Comparison of ENCODE assay signal across 10 mouse cellular contexts in the genomic region with DNA sequence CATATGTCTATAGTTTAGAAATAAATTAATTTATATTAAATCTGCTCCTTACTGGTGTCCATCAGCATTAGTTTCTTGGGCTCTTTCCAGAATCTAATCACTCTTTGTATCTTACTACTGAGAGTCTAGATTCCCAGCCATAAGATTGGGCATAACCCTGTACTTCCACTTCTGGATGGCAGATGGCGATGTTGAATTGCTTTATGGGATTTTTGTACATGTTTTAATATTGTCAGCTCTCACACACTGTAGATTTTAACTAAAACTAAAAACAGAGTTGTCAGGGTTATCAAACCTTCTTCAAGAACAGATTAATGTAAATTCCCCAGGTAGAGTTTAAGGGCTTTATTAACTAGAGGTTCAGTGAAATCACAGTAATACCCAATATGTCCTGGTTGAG.
DNase-seq lines count a peak whose midpoint lies in the region; ATAC-seq and TF ChIP-seq lines count a peak whose summit lies in the region.
"Had no signal": no experiment of that assay in that cellular context is flagged by ENCODE, and none has a peak within 500 bp of the region (broad histone marks: within the 10 kb centered on the region; RNA-seq: fewer than 3 reads in every experiment).

No protein-coding gene starts in this region.

- H3K9me3 ChIP-seq in heart, embryonic 11.5 days (replicated peaks; ENCODE audit: control insufficient read depth, low read length), result no peaks in the 10 kb centered on the region; the same call in 1 of the 2 replicates
- H3K9me3 ChIP-seq in liver, postnatal 0 days (ENCODE audit: low read length), result no peaks in the 10 kb centered on the region
- H3K9me3 ChIP-seq in liver, embryonic 12.5 days (replicated peaks), result no peaks in the 10 kb centered on the region
- H3K9me3 ChIP-seq: heart, embryonic 15.5 days had no signal

- no peaks in the 10 kb centered on the region for H3K36me3 ChIP-seq in heart, embryonic 11.5 days (ENCODE audit: control insufficient read depth, insufficient read depth, low read length)
- no peaks in the 10 kb centered on the region for H3K36me3 ChIP-seq in liver, postnatal 0 days (replicated peaks; ENCODE audit: insufficient read depth, low read length)
- H3K36me3 ChIP-seq in liver, embryonic 12.5 days, result no peaks in the 10 kb centered on the region
- H3K36me3 ChIP-seq: heart, embryonic 15.5 days had no signal

- TF ChIP-seq POLR2A in brain, embryonic 14.5 days (IDR thresholded peaks at IDR 0.05; ENCODE audit: borderline replicate concordance, extremely low read depth, insufficient read depth, insufficient read length, poor library complexity, severe bottlenecking), result no peak

- no peak for ATAC-seq in heart, embryonic 11.5 days (replicated peaks; ENCODE audit: insufficient number of reproducible peaks, low FRiP score, low TSS enrichment)
- ATAC-seq in liver, postnatal 0 days, result no peak
- ATAC-seq in liver, embryonic 12.5 days, result no peak

- H3K9ac ChIP-seq in heart, embryonic 11.5 days (ENCODE audit: low read depth, low read length), result no peak overlapping the region
- H3K9ac ChIP-seq in liver, postnatal 0 days (replicated peaks), result no peak overlapping the region
- no peak overlapping the region for H3K9ac ChIP-seq in liver, embryonic 12.5 days
- H3K9ac ChIP-seq: heart, embryonic 15.5 days had no signal

- no peak overlapping the region for H3K4me2 ChIP-seq in heart, embryonic 11.5 days
- no peak overlapping the region for H3K4me2 ChIP-seq in liver, postnatal 0 days (ENCODE audit: low read depth, low read length)
- no peak overlapping the region for H3K4me2 ChIP-seq in liver, embryonic 12.5 days
- H3K4me2 ChIP-seq: heart, embryonic 15.5 days had no signal

- no peak overlapping the region for H3K27ac ChIP-seq in heart, embryonic 11.5 days (ENCODE audit: low read depth, low read length)
- H3K27ac ChIP-seq in liver, postnatal 0 days (ENCODE audit: low read depth), result no peak overlapping the region
- H3K27ac ChIP-seq in liver, embryonic 12.5 days, result no peak overlapping the region
- H3K27ac ChIP-seq: heart, embryonic 15.5 days had no signal

- peak; percentile 28; the same call in 1 of the 2 replicates for TF ChIP-seq CTCF in liver, postnatal 0 days (IDR thresholded peaks at IDR 0.05; ENCODE audit: low read depth)
- peak; percentile 38; the same call in 1 of the 2 replicates for TF ChIP-seq CTCF in brain, embryonic 14.5 days (IDR thresholded peaks at IDR 0.05; ENCODE audit: borderline replicate concordance, extremely low read depth, insufficient read depth, insufficient read length)

- no peak overlapping the region for H3K4me3 ChIP-seq in heart, embryonic 11.5 days (ENCODE audit: low read depth, low read length)
- H3K4me3 ChIP-seq in liver, postnatal 0 days (ENCODE audit: low read depth, low read length), result no peak overlapping the region
- H3K4me3 ChIP-seq in liver, embryonic 12.5 days, result no peak overlapping the region
- H3K4me3 ChIP-seq: heart, embryonic 15.5 days had no signal

- H3K27me3 ChIP-seq in heart, embryonic 11.5 days (ENCODE audit: control insufficient read depth, insufficient read depth, low read length), result no peaks in the 10 kb centered on the region
- no peaks in the 10 kb centered on the region for H3K27me3 ChIP-seq in liver, postnatal 0 days (ENCODE audit: insufficient read depth, low read length)
- H3K27me3 ChIP-seq in liver, embryonic 12.5 days (replicated peaks), result no peaks in the 10 kb centered on the region

- 0% methylated on average over 1 of the region's 1 CpGs for WGBS in heart, embryonic 11.5 days (ENCODE audit: insufficient replicate concordance)
- WGBS in liver, postnatal 0 days (ENCODE audit: insufficient replicate concordance), result 5% methylated on average over 1 of the region's 1 CpGs
- WGBS in liver, embryonic 12.5 days (ENCODE audit: insufficient replicate concordance), result 5% methylated on average over 1 of the region's 1 CpGs

- TF ChIP-seq EP300 in liver, postnatal 0 days (IDR thresholded peaks at IDR 0.05; ENCODE audit: low read depth), result no peak

- DNase-seq in adrenal gland, postnatal 10 days, result peak; percentile 18
- no peak for DNase-seq in adrenal gland, postnatal 25 days
- DNase-seq in heart, postnatal 4 days, result peak; percentile 6
- DNase-seq in liver, postnatal 0 days, result no peak
- DNase-seq in brain, embryonic 14.5 days (ENCODE audit: low read depth), result peak; percentile 65
- no peak for DNase-seq in thymus, postnatal 25 days
- DNase-seq: lung, postnatal 14 days had no signal

- H3K4me1 ChIP-seq in heart, embryonic 11.5 days (ENCODE audit: control insufficient read depth, insufficient read depth, low read length), result no peaks in the 10 kb centered on the region
- no peaks in the 10 kb centered on the region for H3K4me1 ChIP-seq in liver, postnatal 0 days (ENCODE audit: insufficient read depth)
- no peaks in the 10 kb centered on the region for H3K4me1 ChIP-seq in liver, embryonic 12.5 days
- H3K4me1 ChIP-seq: heart, embryonic 15.5 days had no signal

Comparison
In these comparisons a context has a peak if more than half of its experiments do, and no peak if none do; other contexts are left out.
1. DNase-seq: peak in adrenal gland, postnatal 10 days (single experiment), heart, postnatal 4 days (single experiment) and brain, embryonic 14.5 days (single experiment); none in adrenal gland, postnatal 25 days (single experiment), liver, postnatal 0 days (single experiment) and thymus, postnatal 25 days (single experiment).